Mouse (Mus musculus) adrenal gland, adult 18-20 months (tissue): Measurements from ENCODE around the gene Gm21761. TPM values are rescaled to one million over a fixed set of nuclear protein-coding genes. Genes with fewer than 3 reads are reported as not detected.
"Not testable (repeated sequence)": the region's sequence is repeated elsewhere in the genome, so short reads cannot be mapped to it uniquely, and the experiment has no call there.

Source experiments
- DNase-seq, 2 experiments: peaks; one replicate each; pipeline ENCODE4 v3.0.0; 2021 to 2022; ENCODE audit warnings: low spot score in 2 of 2
- long read RNA-seq, 2 experiments: library from polyadenylated mRNA; stranded (forward); transcript quantifications; one replicate each; pipeline ENCODE4 v2.0.0; 2021
- total RNA-seq, 2 experiments: library from RNA; stranded (reverse); gene quantifications; 1 replicate in 1 of 2; 2 replicates in 1 of 2; pipeline ENCODE4 v1.2.3; 2021

Gene Gm21761
- total RNA-seq = not detected
- long read RNA-seq, experiment 1 = 0 reads
- long read RNA-seq, experiment 2 = 0 reads

DNA sequence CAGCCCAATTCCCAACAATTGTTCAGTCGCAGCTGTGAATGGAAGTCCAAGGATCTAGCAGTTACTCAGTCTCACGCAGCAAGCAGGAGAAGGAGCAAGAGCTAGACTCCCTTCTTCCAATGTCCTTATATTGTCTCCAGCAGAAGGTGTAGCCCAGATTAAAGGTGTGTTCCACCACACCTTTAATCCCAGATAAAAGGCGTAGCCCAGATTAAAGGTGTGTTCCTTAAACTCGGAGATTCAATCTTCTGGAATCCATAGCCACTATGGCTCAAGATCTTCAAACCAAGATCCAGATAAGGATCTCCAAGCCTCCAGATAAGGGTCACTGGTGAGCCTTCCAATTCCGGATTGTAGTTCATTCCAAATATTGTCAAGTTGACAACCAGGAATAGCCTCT, at the start of gene Gm21761:
Gene Gm21761 (minus strand): TSS at position 101 of the 400 bp plus-strand sequence.
- not testable (repeated sequence) for DNase-seq

DNA sequence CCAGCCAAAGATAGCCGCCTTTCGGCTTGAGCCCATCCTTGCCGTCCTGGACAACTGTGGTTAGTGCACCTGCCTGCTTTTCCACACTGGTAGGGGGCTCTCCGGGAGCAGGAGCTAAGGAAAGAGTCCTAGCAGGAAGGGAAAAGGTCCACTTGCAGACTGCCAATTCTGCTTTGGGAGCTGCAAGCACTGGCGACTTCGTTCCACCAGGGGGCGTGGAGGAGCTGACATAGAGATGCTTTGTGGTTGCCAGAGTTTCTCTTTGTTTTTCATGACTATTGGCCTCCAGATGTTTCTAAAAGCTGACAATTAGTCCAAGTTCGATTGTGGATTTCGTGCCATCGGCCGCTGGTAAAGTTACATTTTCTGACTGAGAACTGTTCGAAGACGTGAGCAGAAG, 40.1 kb upstream of the Gm21761 start:
- DNase-seq = not testable (repeated sequence)

DNA sequence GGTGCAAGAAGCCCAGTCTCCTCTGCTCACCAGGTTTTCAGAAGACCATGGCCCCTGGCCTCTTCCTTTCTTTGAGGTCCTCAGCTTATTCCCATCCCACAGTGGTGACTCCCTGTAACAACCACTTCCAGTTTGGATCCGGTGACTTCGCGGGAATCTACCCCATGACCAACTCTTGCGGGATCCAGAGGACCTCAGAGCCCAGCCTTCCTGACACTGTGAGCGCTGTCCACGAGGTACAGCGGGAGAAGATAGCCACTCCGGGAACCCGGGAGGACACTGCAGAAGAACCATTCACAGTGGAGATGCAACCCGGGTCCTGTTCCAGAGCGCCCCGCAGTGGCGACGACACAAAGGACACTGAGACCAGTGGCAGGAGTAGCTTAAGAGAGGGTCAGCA, 39.1 kb upstream of the Gm21761 start:
- not testable (repeated sequence) for DNase-seq

DNA sequence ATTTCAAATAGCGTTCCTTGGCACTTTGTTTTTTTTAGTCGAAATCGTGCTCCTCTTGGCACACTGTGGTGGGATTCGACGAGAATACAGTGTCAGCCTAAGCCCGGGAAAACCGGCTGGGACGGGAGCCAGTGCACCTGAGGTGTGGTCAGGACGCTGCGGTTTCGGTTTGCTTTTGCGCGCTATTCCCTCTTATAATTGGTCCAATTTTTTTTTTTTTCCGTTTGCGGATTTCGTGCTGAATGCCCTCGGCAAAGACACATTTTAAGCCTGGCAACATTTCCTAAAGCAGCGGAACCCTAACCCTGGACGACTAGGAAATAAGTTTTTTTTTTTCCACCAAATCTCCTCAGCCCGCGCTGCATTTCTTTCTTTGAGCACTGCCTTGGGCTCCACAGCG, 36.9 kb upstream of the Gm21761 start:
- peak in 1 of 2 experiments; percentile 2 for DNase-seq

DNA sequence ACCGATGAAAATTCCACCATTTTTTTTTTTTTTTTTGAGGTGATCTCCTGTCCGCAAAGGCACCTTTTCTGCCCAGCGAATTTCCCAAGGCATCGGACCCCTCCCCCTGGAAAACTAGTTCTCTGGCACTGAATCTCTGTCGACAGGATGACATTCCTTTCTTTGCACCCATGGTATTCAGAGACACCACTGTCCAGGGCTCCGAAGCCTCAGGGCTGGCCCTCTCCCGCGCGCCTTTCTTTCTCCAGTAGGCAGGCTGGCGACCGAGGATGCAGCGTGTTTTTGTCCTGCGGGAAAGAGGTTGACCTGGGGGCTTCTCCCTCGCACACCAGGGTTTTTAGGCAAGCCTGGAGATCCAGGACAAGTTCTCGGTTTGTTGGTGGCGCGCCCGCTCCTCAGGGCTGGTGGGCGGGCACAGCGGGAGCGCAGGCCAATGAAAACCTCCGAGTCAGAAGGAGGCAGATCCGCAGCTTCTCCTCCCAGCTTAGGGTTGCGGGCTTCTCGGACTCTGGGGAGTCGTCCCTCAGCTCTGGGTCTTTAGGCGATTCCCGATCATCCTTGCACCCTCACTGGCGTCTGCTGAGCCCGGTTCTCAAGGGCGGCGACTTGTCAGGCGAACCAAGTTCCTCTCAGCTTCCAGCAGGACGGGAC, 36.4 kb upstream of the Gm21761 start:
- not testable (repeated sequence) for DNase-seq

DNA sequence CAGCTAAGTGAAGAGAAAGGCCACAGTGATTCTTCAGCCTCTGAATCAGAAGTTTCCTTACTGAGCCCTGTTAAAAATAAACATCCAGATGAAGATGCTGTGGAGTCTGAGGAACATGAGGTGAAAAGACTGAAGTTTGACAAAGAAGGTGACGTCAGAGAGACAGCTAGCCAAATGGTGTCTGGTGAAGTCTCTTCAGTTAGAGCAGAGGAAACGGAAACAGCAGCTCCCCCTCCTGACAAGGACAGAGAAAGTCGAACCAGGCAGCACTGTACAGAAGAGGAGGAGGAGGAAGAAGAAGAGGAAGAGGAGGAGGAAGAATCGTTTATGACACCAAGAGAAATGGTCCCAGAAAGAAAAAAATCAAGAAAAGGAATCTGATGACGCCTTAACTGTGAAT, 33.8 kb upstream of the Gm21761 start:
- not testable (repeated sequence) for DNase-seq

DNA sequence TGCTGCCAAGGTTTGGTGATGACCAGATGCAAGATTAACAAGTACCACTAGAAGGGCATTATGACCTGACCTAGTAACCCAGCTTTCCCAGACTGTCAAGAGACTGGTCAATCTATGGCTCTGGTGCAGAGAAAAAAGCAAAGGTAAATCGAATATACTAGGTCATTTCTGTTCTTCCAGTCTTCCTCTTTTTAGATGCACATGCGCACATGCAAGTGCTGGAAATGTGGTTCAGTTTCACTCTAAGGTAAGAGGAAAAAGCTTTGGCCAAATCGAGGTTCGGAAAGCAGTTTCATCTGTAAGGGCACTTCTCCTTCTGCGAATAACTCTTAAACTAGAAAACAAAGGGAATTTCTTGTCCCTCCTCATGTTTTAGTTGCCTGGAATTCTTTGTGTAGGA, 26.5 kb upstream of the Gm21761 start:
- DNase-seq = not testable (repeated sequence)

DNA sequence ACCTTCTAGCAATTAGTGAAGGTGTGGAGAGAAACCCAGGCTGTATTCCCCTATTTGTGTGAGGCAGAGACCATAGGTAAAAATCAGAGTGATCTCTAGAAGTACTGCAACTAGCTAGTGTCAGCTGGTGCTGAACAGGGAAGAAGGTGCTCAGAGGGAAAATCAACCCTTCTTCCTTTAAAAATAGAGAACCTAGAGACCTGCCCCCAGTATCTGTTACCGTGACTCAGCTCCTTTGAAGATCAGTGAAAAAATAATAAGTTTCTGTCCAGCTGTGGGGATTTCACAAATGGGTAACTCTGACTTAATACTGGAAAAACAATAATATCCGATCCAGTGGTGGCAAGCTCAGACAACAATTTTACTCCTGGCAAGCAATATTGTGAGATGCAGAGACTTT, 26.0 kb upstream of the Gm21761 start:
- not testable (repeated sequence) for DNase-seq

DNA sequence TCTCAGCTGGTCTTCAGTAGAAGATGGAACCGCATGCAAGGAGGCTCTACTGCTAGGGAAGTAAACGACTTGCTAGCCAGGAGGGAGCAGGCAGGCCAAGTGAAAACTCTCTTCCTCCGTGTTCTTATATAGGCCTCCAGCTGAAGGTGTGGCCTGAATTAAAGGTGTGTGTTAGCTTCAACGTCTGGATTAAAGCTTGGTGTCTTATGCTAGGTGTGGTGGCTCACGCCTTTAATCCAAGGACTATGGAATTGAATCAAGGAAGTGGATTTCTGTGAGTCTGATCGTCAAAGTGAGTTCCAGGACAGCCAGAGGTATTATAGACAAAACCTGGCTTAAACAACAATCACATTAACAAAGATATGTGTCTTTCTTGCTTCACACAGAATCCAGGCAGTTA, 21.6 kb upstream of the Gm21761 start, which contains the start of gene B020031M17Rik:
Gene B020031M17Rik (minus strand): TSS at position 101 of the 400 bp plus-strand sequence.
- not testable (repeated sequence) for DNase-seq

DNA sequence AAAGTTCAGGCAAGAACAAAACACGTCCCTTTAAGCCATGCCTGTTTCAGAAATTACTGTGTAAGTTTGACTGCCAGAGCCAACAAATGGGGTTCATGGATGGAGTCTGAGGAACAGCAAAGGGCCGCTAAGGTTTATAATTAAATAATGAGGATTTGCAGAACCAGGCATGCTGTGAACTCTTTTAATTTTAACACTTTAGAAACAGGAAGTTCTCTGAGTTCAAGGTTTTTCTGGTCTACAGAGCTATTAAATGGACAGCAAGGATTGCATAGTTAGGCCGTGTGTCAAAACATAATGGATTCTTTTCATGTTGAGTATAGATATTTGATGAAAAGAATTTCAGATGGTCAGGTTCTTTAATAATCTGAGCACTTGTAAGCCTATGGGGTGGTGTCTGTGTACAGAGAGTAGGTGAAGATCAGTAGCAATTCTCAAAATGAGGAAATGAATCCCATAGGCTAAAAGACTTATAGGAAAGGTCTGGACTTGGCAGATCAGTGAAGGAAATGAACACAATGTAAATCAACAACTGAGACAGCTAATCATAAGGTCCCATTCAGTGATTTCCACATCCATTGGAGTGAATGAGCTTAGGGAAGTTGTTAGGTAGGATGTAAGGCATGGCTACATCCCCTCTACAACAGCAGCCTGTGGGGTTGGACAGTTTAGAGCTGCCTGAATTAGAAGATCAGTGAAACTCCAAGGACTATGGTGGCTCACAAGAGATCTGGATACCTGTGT, 4.3 kb downstream of the Gm21761 start:
- DNase-seq = not testable (repeated sequence)

DNA sequence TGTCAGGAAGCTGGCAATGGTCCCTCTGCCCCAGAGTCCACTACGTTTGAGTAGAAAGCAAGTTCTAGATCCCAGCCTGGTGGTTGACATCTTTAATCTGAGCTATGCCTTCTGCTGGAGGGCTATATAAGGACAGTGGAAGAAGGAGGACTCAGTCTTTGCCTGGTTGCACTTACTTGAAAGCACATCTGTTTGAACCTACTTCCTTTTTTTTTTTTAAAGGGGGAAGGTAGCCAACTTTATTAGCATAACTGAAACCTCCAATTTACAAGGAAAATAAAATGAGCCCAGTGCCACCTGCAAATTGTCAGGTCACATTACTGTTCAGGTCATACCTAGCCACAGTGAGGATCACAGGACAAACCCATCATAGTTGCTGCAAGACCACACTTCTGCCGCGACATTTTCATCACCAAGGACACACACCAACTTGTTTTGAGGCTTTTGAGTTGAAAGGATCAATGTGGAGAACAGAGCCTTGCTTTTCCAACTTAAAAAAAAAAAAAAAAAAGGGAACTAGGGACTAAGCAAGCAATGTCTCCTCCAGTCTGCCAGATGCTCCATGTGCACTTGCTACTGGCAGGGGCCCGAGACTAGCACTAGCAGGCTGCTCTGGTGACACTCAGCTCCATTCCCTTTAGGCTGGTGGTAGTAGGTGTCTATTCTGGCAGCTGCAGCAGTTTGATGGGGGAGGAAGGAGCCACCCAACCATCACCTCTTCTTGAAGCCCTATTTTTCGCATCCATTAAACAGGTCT, 11.9 kb downstream of the Gm21761 start:
- not testable (repeated sequence) for DNase-seq

DNA sequence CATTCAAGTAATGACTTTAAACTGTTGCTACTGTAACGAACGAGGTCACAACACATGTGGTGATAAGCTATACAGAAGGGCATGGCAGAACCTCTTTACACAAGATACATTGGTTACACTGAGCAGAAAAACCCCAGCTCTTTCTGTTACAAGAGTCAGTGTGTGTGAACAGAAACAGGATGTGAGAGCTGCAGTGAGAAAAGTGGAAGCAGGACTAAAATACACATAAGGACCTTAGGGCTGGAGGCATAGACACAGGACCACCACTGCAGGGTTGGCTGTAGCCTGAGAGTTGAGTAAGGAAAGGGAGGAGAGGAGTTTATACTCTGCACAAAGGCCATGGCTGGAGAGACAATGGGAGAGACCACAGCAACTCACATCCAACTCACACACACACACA, 12.6 kb downstream of the Gm21761 start:
- DNase-seq = not testable (repeated sequence)

DNA sequence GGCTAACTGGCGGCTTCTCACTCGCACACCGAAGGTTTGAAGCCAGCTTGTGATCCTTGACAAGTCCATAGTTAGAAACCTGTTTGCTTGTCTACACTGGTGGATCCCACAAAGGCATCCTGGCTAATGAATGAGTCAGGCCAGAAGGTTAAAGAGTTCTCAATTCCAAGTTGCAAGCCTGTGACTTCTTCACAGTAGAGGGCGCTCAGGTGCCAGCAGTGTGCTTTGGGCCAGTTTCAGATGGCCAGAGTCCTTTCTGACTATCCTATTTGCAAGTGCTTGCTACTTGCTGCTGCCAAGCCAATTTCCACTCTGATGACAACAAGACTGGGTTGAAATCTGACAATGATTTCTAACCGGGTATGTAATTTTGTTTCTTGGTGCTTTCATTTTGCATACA, 30.5 kb downstream of the Gm21761 start:
- DNase-seq = not testable (repeated sequence)

DNA sequence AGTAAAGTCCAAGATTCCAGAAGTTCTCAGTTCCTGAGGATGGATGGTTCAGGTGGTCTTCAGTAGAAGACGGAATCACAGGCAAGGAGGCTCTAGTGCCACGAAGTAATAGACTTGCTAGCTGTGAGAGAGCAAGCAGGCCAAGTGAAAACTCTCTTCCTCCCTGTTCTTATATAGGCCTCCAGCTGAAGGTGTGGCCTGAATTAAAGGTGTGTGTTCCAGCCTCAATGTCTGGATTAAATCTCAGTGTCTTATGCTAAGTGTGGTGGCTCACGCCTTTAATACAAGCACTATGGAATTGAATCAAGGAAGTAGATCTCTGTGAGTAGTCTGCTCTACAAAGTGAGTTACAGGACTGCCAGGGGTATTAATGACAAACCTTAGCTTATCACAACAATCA, 34.4 kb downstream of the Gm21761 start, which contains the start of gene Tcstv1:
Gene Tcstv1 (minus strand): TSS at position 101 of the 400 bp plus-strand sequence.
- not testable (repeated sequence) for DNase-seq

DNA sequence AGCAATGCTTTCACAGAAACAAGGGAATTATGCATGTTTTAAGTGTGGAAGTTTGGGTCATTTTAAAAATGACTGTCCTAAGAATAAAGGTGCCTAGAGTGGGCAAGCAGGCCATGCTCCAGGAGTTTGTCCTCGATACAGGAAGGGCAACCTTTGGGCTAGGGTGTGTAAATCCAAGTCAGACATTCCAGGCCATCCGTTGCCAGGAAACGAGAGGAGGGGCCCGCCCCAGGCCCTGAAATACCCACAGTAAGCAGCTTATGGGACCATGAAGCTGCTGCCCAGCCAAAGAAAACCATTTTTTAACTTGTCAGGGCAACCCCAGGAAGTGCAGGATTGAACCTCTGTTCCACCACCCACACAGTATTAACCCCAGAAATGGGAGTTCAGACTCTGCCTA, 42.2 kb downstream of the Gm21761 start:
- DNase-seq = not testable (repeated sequence)

DNA sequence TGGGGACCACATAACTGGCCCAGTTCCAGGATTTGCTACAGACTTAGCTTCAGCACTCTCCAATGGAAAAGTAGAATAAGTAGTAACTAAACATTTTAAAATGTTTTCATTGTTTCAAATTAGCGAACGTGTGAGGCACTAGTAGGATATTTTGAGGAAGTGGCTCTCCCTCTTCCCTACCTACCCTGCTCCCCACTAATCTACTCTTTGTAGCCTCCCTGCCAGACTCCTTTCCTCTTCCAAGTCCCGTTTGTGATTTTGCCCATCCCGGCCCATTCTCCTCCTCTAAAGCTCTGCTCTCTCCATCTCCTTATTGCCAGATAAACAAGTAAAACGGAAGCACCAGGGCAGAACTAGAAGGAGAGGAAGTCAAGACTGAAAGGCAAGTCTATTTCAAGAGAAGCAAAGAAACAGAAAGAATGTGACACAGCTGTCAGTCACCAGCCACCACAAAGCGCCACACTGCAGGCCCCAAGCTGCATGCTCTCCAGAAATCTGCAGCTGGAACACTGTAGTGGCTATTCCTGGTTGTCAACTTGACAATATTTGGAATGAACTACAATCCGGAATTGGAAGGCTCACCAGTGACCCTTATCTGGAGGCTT, 64.6 kb downstream of the Gm21761 start:
- not testable (repeated sequence) for DNase-seq

DNA sequence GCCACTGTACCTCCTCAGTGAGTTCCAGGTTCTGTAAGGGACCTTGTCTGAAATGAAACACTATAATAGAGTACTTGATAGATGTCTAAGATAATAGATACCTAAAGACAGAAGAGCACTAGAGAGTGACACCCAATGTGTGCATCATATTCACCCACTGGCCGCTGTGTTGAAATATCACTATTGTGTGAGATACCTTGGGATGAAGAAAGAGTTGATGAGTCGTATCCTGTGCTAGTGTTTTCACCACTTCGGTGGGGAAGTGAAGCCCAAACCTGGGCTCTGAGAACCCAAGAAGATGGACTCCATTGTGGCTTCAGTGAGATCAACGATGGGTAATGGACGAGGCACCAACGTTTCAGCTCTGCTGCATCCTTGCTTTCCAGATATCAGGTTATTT, 66.7 kb downstream of the Gm21761 start:
- not testable (repeated sequence) for DNase-seq
